ENCODE assay signal across 10 mouse cellular contexts in genomic region chr3:80878571-80878970, GRCm38 (mm10). TPM values are rescaled to one million over a fixed set of nuclear protein-coding genes. Genes with fewer than 3 reads are reported as not detected.
DNase-seq lines count a peak whose midpoint lies in the region; ATAC-seq lines count a peak whose summit lies in the region.
"Had no signal": no experiment of that assay in that cellular context is flagged by ENCODE, and none has a peak within 500 bp of the region (broad histone marks: within the 10 kb centered on the region; RNA-seq: fewer than 3 reads in every experiment).

No protein-coding gene starts in this region.

- no peak overlapping the region for H3K4me2 ChIP-seq in midbrain, embryonic 11.5 days
- no peak overlapping the region for H3K4me2 ChIP-seq in forebrain, embryonic 13.5 days
- H3K4me2 ChIP-seq: heart, embryonic 11.5 days; liver, embryonic 11.5 days had no signal

- no peaks in the 10 kb centered on the region for H3K4me1 ChIP-seq in midbrain, embryonic 11.5 days (ENCODE audit: control insufficient read depth, insufficient read depth, low read length)
- peaks cover 10% of the 10 kb centered on the region; the same call in 1 of the 2 replicates for H3K4me1 ChIP-seq in midbrain, embryonic 10.5 days
- 0 out of 2 replicates have a peak, but pooled peaks cover 4% of the 10 kb centered on the region for H3K4me1 ChIP-seq in forebrain, embryonic 13.5 days

- H3K9ac ChIP-seq in midbrain, embryonic 11.5 days (ENCODE audit: low read length) = no peak overlapping the region
- H3K9ac ChIP-seq in forebrain, embryonic 13.5 days = no peak overlapping the region

- no peaks in the 10 kb centered on the region for H3K27me3 ChIP-seq in midbrain, embryonic 11.5 days (ENCODE audit: control insufficient read depth, insufficient read depth, low read length)
- no peaks in the 10 kb centered on the region for H3K27me3 ChIP-seq in midbrain, embryonic 10.5 days (ENCODE audit: low read depth, poor library complexity, severe bottlenecking)
- H3K27me3 ChIP-seq in forebrain, embryonic 13.5 days = no peaks in the 10 kb centered on the region

- no peak overlapping the region for H3K27ac ChIP-seq in midbrain, embryonic 11.5 days (ENCODE audit: low read depth, low read length)
- H3K27ac ChIP-seq in midbrain, embryonic 10.5 days (replicated peaks) = no peak overlapping the region
- H3K27ac ChIP-seq in forebrain, embryonic 13.5 days = no peak overlapping the region

- DNase-seq in midbrain, embryonic 11.5 days (ENCODE audit: low spot score, missing footprints) = peak; percentile 73
- no peak for DNase-seq in midbrain, embryonic 10.5 days (ENCODE audit: low spot score)
- DNase-seq in embryo, embryonic 11.5 days (ENCODE audit: low read depth, low spot score) = peak; percentile 57
- peak; percentile 82 for DNase-seq in mesoderm, embryonic 11.5 days (ENCODE audit: low read depth, low spot score)
- DNase-seq in thymus, postnatal 0 days (ENCODE audit: low spot score) = no peak
- no peak for DNase-seq in layer of hippocampus, postnatal 10 days (ENCODE audit: low spot score in 2 of 2)

- no peak for ATAC-seq in midbrain, embryonic 11.5 days (ENCODE audit: low FRiP score)
- ATAC-seq in forebrain, embryonic 13.5 days = peak; percentile 80; the same call in 1 of the 2 replicates

- no peak overlapping the region for H3K4me3 ChIP-seq in midbrain, embryonic 11.5 days (ENCODE audit: low read depth, low read length)
- no peak overlapping the region for H3K4me3 ChIP-seq in midbrain, embryonic 10.5 days
- H3K4me3 ChIP-seq in forebrain, embryonic 13.5 days = no peak overlapping the region

- no peaks in the 10 kb centered on the region for H3K36me3 ChIP-seq in midbrain, embryonic 11.5 days (ENCODE audit: control insufficient read depth, insufficient read depth, low read length)
- H3K36me3 ChIP-seq in midbrain, embryonic 10.5 days = no peaks in the 10 kb centered on the region
- H3K36me3 ChIP-seq in forebrain, embryonic 13.5 days (ENCODE audit: poor library complexity, severe bottlenecking) = no peaks in the 10 kb centered on the region

- WGBS in midbrain, embryonic 11.5 days = 51% methylated on average over 5 of the region's 5 CpGs
- WGBS in midbrain, embryonic 10.5 days = 63% methylated on average over 5 of the region's 5 CpGs
- WGBS in forebrain, embryonic 13.5 days = 21% methylated on average over 5 of the region's 5 CpGs

- H3K9me3 ChIP-seq in midbrain, embryonic 11.5 days (ENCODE audit: control insufficient read depth, low read length) = no peaks in the 10 kb centered on the region
- H3K9me3 ChIP-seq in midbrain, embryonic 10.5 days (replicated peaks) = no peaks in the 10 kb centered on the region
- H3K9me3 ChIP-seq in forebrain, embryonic 13.5 days (replicated peaks) = no peaks in the 10 kb centered on the region

RNA-seq across cellular contexts. Expression of gene Glrb, which starts 34.9 kb away (rescaled TPM):
- 10.8 and 11.7 TPM in 2 replicates for polyA plus RNA-seq in midbrain, embryonic 11.5 days (2014; fragmentation: Nextera tagmentation; extraction: Ambion mirVana)
- polyA plus RNA-seq in midbrain, embryonic 10.5 days (2016; fragmentation: Nextera tagmentation; extraction: Ambion mirVana) = 6.9 and 8.4 TPM in 2 replicates
- polyA plus RNA-seq in forebrain, embryonic 13.5 days (2015; fragmentation: Nextera tagmentation; extraction: Ambion mirVana) = 18.3 and 18.9 TPM in 2 replicates
- polyA plus RNA-seq in thymus, postnatal 0 days (2015; fragmentation: Nextera tagmentation; extraction: Ambion mirVana) = 3.3 and 4.4 TPM in 2 replicates
- total RNA-seq in layer of hippocampus, postnatal 10 days (2021) = 100 to 1,000 TPM; 118 to 126 TPM
- total RNA-seq: monocyte, adult 5-6 weeks had no signal

Comparison
In these comparisons a context has a peak if more than half of its experiments do, and no peak if none do; other contexts are left out.
1. DNase-seq: peak in midbrain, embryonic 11.5 days (single experiment), embryo, embryonic 11.5 days (single experiment) and mesoderm, embryonic 11.5 days (single experiment); none in midbrain, embryonic 10.5 days (single experiment), thymus, postnatal 0 days (single experiment) and layer of hippocampus, postnatal 10 days (0 of 2).